32 mouse cellular contexts compared by ENCODE assay signal in the genomic region with DNA sequence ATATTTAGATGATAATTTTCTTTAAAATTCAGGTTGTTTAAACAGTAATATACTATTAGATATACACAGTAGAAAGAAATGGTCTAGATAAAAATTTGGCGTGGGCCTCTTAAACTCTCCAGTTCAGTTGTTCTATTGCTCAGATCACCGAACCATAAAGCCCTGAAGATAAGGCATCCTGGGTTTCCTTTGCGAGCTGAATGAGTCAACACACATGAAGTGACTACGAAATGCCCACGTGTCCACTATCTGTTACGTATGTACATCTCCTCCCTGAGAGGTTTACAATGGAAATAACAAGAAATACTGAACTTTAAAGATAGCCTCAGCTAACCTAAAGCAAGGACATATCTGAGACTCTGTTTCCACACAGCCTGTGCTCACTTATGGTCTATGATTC.
"Had no signal": no experiment of that assay in that cellular context is flagged by ENCODE, and none has a peak within 500 bp of the region (broad histone marks: within the 10 kb centered on the region; RNA-seq: fewer than 3 reads in every experiment).

No protein-coding gene starts in this region.

- H3K36me3 ChIP-seq: limb, embryonic 13.5 days; limb, embryonic 15.5 days; liver, embryonic 12.5 days; liver, embryonic 15.5 days; lung, embryonic 15.5 days; midbrain, embryonic 15.5 days; neural tube, embryonic 12.5 days had no signal

- DNase-seq: left cerebral cortex, postnatal 4 days; liver; liver, embryonic 13.5 days; liver, postnatal 0 days; lung, adult 18-20 months; lung, adult 2 months; lung, embryonic 14.5 days; lung, postnatal 10 days; lung, postnatal 14 days; lung, postnatal 36 days; lung, postnatal 4 days; midbrain, embryonic 14.5 days had no signal

- H3K4me1 ChIP-seq: limb, embryonic 15.5 days; liver, embryonic 12.5 days; liver, embryonic 13.5 days; lung, embryonic 15.5 days had no signal

- H3K9ac ChIP-seq: limb, embryonic 12.5 days; limb, embryonic 13.5 days; limb, embryonic 15.5 days; liver, embryonic 12.5 days; liver, embryonic 13.5 days; liver, embryonic 14.5 days; liver, embryonic 15.5 days; liver, postnatal 0 days; lung, embryonic 14.5 days; lung, embryonic 15.5 days; midbrain, embryonic 12.5 days; midbrain, embryonic 13.5 days; midbrain, embryonic 15.5 days; neural tube, embryonic 12.5 days had no signal

- H3K27me3 ChIP-seq: limb, embryonic 12.5 days; limb, embryonic 13.5 days; limb, embryonic 15.5 days; liver, embryonic 12.5 days; liver, embryonic 13.5 days; liver, embryonic 15.5 days; lung, embryonic 15.5 days had no signal

- H3K4me2 ChIP-seq: limb, embryonic 12.5 days; limb, embryonic 13.5 days; limb, embryonic 15.5 days; liver, embryonic 11.5 days; liver, embryonic 12.5 days; liver, embryonic 13.5 days; liver, embryonic 15.5 days; lung, embryonic 14.5 days; lung, embryonic 15.5 days; midbrain, embryonic 11.5 days; midbrain, embryonic 12.5 days; midbrain, embryonic 13.5 days; midbrain, embryonic 15.5 days; neural tube, embryonic 12.5 days had no signal

- ATAC-seq: liver, embryonic 12.5 days; liver, postnatal 0 days; lung, postnatal 0 days; midbrain, embryonic 13.5 days; midbrain, embryonic 15.5 days; midbrain, embryonic 16.5 days had no signal

- H3K9me3 ChIP-seq: liver, embryonic 15.5 days had no signal

- H3K27ac ChIP-seq: limb, embryonic 10.5 days; limb, embryonic 12.5 days; limb, embryonic 13.5 days; limb, embryonic 15.5 days; liver, embryonic 12.5 days; liver, embryonic 13.5 days; liver, embryonic 14.5 days; liver, embryonic 15.5 days; lung, embryonic 15.5 days; macrophage; midbrain, embryonic 10.5 days; midbrain, embryonic 12.5 days; midbrain, embryonic 13.5 days; midbrain, embryonic 15.5 days; neural tube, embryonic 12.5 days had no signal

- H3K4me3 ChIP-seq: limb, embryonic 10.5 days; limb, embryonic 12.5 days; limb, embryonic 13.5 days; limb, embryonic 15.5 days; liver, embryonic 12.5 days; liver, embryonic 13.5 days; liver, embryonic 15.5 days; lung, embryonic 15.5 days; megakaryocyte, embryonic 14.5 days; midbrain, embryonic 10.5 days; midbrain, embryonic 12.5 days; midbrain, embryonic 13.5 days; midbrain, embryonic 15.5 days; myocyte; neural tube, embryonic 12.5 days had no signal
